Mouse (Mus musculus): Measurements from ENCODE around the gene Esp23. TPM values are rescaled to one million over a fixed set of nuclear protein-coding genes. Genes with fewer than 3 reads are reported as not detected.
"Not testable (repeated sequence)": the region's sequence is repeated elsewhere in the genome, so short reads cannot be mapped to it uniquely, and the experiment has no call there.

Esp23 gene
- not detected for total RNA-seq (2021)
- long read RNA-seq, experiment 1, result 0 reads
- long read RNA-seq, experiment 2, result 0 reads

- no peak for DNase-seq
Observed at GRCm38 (mm10) chr17:39076937-39077336, at the start of gene Esp23. Gene Esp23, minus strand, starts transcription at chr17:39077037.

- not testable (repeated sequence) for DNase-seq
Observed at GRCm38 (mm10) chr17:39107126-39107525, 30.3 kb upstream of the Esp23 start.

- no peak for DNase-seq
Observed at GRCm38 (mm10) chr17:39095034-39095433, 18.2 kb upstream of the Esp23 start, which contains the start of gene Esp22. Gene Esp22, plus strand, starts transcription at chr17:39095334.

GRCm38 (mm10) chr17:39063641-39064040, 13.2 kb downstream of the Esp23 start:
- DNase-seq, result no peak

- no peak for DNase-seq
Observed at GRCm38 (mm10) chr17:39043241-39043640, 33.6 kb downstream of the Esp23 start, which contains the start of gene Gm21903. Gene Gm21903, minus strand, starts transcription at chr17:39043341.

- DNase-seq, result not testable (repeated sequence)
Observed at GRCm38 (mm10) chr17:39036395-39036794, 40.4 kb downstream of the Esp23 start, which contains the start of gene Esp24. Gene Esp24, plus strand, starts transcription at chr17:39036695.

Other genes starting within 250 kb of the Esp23 start
- gene Esp24, start 40.3 kb downstream of the Esp23 start, total RNA-seq (2021), result not detected
- not detected for gene Gm21903, start 33.7 kb downstream of the Esp23 start, total RNA-seq (2021)
- gene Esp22, start 18.3 kb upstream of the Esp23 start, total RNA-seq (2021), result not detected

Measured in adrenal gland, postnatal 10 days (tissue).